Mouse (Mus musculus) stomach, postnatal 0 days (tissue): ENCODE data around the gene Bahd1.

ENCODE experiments used
- CTCF ChIP-seq: IDR thresholded peaks from 2 replicates; pipeline ENCODE4 v1.5.1; 2016; ENCODE audit warnings: antibody characterized with exemption, low read depth, mild to moderate bottlenecking, moderate library complexity
- EP300 ChIP-seq: optimal IDR thresholded peaks from 2 replicates; pipeline ENCODE3; 2016; ENCODE audit warnings: antibody characterized with exemption

DNA sequence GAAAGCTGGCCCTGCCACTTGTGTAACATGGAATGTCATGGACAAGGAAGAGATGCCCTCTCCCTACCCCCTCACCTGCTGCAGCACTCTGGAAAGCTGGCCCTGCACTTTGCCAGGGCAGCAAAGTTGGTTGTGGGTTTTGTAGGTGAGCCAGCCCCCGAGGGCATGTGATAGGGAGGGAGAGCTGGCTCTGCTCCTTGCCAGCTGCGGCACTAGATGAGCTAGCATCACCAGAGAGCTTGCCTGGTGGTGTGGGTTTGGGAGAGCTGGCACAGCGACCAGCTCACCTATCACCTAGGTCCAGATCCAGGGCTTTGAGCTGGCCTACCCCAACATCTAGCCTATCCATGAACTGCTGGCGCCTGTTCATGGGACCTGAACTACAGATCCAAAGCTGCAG is 48.6 kb downstream of the Bahd1 start:
- TF ChIP-seq CTCF (no peak), EP300 (no peak)
